Mouse (Mus musculus) heart, embryonic 10.5 days (tissue): ENCODE data around the gene Col4a2. TPM values are rescaled to one million over a fixed set of nuclear protein-coding genes. Genes with fewer than 3 reads are reported as not detected.

ENCODE experiments used
- DNase-seq: peaks from one replicate; pipeline ENCODE4 v3.0.0-alpha.2; 2017; ENCODE audit warnings: low spot score
- H3K27ac ChIP-seq: fragments of 300-500 bp; sonication (generic); 2 replicates; pipeline ENCODE4 v1.5.1; 2016; ENCODE audit warnings: mild to moderate bottlenecking
- H3K27me3 ChIP-seq: fragments of 300-500 bp; sonication (generic); 2 replicates; pipeline ENCODE4 v1.6.1; 2016; ENCODE audit warnings: mild to moderate bottlenecking; ENCODE audit not compliant: poor library complexity, insufficient read depth, severe bottlenecking
- H3K36me3 ChIP-seq: fragments of 300-500 bp; sonication (generic); 2 replicates; pipeline ENCODE4 v1.6.1; 2016; ENCODE audit warnings: mild to moderate bottlenecking, moderate library complexity
- H3K4me1 ChIP-seq: fragments of 300-500 bp; sonication (generic); 2 replicates; pipeline ENCODE4 v1.6.1; 2016; ENCODE audit warnings: mild to moderate bottlenecking
- H3K4me3 ChIP-seq: fragments of 300-500 bp; sonication (generic); 2 replicates; pipeline ENCODE4 v1.5.1; 2016; ENCODE audit warnings: mild to moderate bottlenecking, moderate library complexity
- H3K9me3 ChIP-seq: fragments of 300-500 bp; sonication (generic); 2 replicates; pipeline ENCODE4 v1.6.1; 2016; ENCODE audit warnings: mild to moderate bottlenecking, moderate library complexity
- WGBS: fragments of 180-500 bp; shearing (Covaris S2); methylation state at CpG from one replicate; pipeline ENCODE4 v1.1.7; 2016; 5-methylcytosine and 5-hydroxymethylcytosine counted together
- polyA plus RNA-seq: library from polyadenylated mRNA; unstranded; fragments of >200 nt; fragmentation: Nextera tagmentation; extraction: Ambion mirVana; gene quantifications from 2 replicates; pipeline ENCODE4 v1.2.1, GENCODE M21; 2016

Col4a2 gene
- 54.9 and 97.0 TPM in 2 replicates for polyA plus RNA-seq

- Histone ChIP-seq H3K36me3 (peaks cover 14% of the 10 kb centered on the region; the same call in 1 of the 2 replicates), H3K27me3 (no peaks in the 10 kb centered on the region), H3K27ac (peak within 1 kb of the TSS; percentile 98), H3K4me1 (peaks cover 86% of the 10 kb centered on the region), H3K4me3 (peak within 1 kb of the TSS; percentile 88), H3K9me3 (no peaks in the 10 kb centered on the region)
- peak; percentile 85 for DNase-seq
- WGBS = under 1% methylated on average over 77 of the region's 87 CpGs
Measured at GRCm38 (mm10) chr8:11312349-11313175, at the start of gene Col4a2, which contains the start of gene Col4a1. Gene Col4a2, plus strand, starts transcription at chr8:11312805. Gene Col4a1, minus strand, starts transcription at chr8:11312826.

DNA sequence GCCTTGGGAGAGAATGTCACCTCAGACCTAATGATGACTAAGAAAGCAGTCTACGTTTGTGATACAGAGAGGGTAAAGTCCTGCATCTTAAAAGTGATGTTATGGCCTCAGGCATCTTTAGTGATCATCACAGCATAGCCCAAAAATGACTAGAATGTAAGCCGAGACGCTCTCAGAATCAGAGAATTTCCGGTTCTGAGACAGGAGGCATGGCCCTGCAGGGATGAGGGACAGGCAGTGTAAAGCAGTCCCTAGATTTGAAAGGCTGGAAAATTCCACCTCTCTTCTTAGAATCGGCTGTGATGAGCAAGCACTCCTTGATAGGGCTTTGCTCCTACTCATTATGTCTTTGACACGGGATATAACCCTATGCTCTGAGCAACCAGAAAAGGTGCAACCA, 48.8 kb upstream of the Col4a2 start:
- H3K27me3 ChIP-seq = no peaks in the 10 kb centered on the region
- H3K4me1 ChIP-seq = peaks cover 74% of the 10 kb centered on the region
- H3K27ac ChIP-seq = no peak overlapping the region
- no peaks in the 10 kb centered on the region for H3K9me3 ChIP-seq
- WGBS = 66% methylated on average over 6 of the region's 6 CpGs
- H3K4me3 ChIP-seq = no peak overlapping the region
- H3K36me3 ChIP-seq = peaks cover 6% of the 10 kb centered on the region; the same call in 1 of the 2 replicates
- no peak for DNase-seq

DNA sequence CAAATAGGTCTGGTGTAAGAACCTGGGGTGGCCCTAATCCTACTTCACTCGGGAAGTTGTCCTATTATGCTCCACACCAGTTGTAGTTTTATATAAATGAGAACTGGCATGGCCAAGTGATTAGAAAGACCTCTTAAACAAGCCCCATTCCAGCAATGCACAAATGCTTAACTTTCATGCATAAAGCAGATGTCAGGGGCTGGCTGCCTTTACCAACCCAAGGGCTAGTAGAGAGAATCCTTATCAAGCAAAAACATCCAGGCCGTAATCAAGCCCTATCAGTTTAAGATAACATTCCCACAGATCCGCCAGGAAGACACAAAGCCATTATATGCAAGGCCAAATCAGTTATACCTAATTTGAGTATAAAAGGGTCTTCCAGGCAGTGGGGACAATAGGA, 46.6 kb upstream of the Col4a2 start:
- peaks cover 72% of the 10 kb centered on the region for H3K4me1 ChIP-seq
- peaks cover 6% of the 10 kb centered on the region; the same call in 1 of the 2 replicates for H3K36me3 ChIP-seq
- H3K27me3 ChIP-seq = no peaks in the 10 kb centered on the region
- no peak for DNase-seq
- 36% methylated on average over 3 of the region's 3 CpGs for WGBS
- no peak overlapping the region for H3K4me3 ChIP-seq
- H3K27ac ChIP-seq = no peak overlapping the region
- H3K9me3 ChIP-seq = no peaks in the 10 kb centered on the region

GRCm38 (mm10) chr8:11266471-11266870, 46.1 kb upstream of the Col4a2 start:
- 60% methylated on average over 2 of the region's 2 CpGs for WGBS
- DNase-seq = no peak
- H3K4me1 ChIP-seq = peaks cover 77% of the 10 kb centered on the region

GRCm38 (mm10) chr8:11268753-11269152, 43.9 kb upstream of the Col4a2 start:
- peaks cover 8% of the 10 kb centered on the region; the same call in 1 of the 2 replicates for H3K36me3 ChIP-seq
- H3K9me3 ChIP-seq = no peaks in the 10 kb centered on the region
- no peaks in the 10 kb centered on the region for H3K27me3 ChIP-seq
- DNase-seq = no peak
- peak overlapping the region; percentile 29 for H3K27ac ChIP-seq
- WGBS = 66% methylated on average over 6 of the region's 6 CpGs
- no peak overlapping the region for H3K4me3 ChIP-seq
- peaks cover 81% of the 10 kb centered on the region for H3K4me1 ChIP-seq

More at GRCm38 (mm10) chr8:11266471-11266870, 46.1 kb upstream of the Col4a2 start:
- Histone ChIP-seq H3K27ac (peak overlapping the region; percentile 2; the same call in 1 of the 2 replicates), H3K9me3 (no peaks in the 10 kb centered on the region), H3K36me3 (peaks cover 6% of the 10 kb centered on the region; the same call in 1 of the 2 replicates), H3K27me3 (no peaks in the 10 kb centered on the region), H3K4me3 (no peak overlapping the region)

DNA sequence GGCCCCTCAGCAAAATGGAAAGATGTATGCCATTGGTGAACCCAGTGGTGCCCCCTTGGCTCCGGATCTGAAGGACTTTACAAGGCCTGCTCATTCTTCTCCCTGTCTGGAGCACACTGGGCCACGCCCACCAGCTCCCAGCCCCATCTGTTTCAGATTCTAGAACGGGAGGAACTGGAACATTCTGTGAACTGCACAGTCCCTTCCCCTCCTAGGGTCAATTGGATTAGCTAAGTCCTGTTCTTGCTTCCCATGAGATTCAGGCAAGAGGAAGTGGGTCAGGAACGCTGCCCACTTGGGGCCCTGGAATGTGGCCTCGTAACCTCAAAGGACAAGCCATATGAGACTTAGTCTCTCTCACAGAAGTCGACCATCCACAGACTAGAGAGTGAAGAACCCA, 41.8 kb upstream of the Col4a2 start:
- Histone ChIP-seq H3K4me1 (peaks cover 88% of the 10 kb centered on the region), H3K27me3 (no peaks in the 10 kb centered on the region), H3K27ac (peak overlapping the region; percentile 6; the same call in 1 of the 2 replicates), H3K4me3 (no peak overlapping the region), H3K36me3 (0 out of 2 replicates have a peak, but pooled peaks cover 2% of the 10 kb centered on the region), H3K9me3 (no peaks in the 10 kb centered on the region)
- DNase-seq = no peak
- WGBS = 72% methylated on average over 6 of the region's 6 CpGs

DNA sequence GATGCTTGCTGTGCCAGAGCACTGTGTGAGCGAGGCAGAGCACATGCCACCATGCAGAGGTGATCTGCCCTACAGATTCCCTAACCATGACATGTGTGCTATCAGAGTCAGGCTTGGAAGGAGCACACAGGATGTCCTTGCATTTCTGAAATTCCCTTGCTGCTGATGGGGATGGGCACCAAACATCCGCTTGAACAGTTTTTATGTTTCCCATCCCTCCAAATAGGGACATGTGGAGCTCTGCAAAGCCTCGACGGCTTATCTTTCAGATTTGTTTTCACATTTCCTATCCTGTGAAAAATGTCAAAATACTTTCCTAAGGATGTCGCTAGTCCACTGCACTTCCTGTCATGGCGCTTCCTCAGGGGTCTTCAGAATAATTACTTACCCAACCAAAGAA, 40.4 kb upstream of the Col4a2 start:
- WGBS = 54% methylated on average over 6 of the region's 6 CpGs
- Histone ChIP-seq H3K27ac (peak overlapping the region; percentile 60; the same call in 1 of the 2 replicates), H3K36me3 (0 out of 2 replicates have a peak, but pooled peaks cover 2% of the 10 kb centered on the region), H3K4me3 (no peak overlapping the region), H3K9me3 (no peaks in the 10 kb centered on the region), H3K4me1 (peaks cover 85% of the 10 kb centered on the region), H3K27me3 (no peaks in the 10 kb centered on the region)
- no peak for DNase-seq

GRCm38 (mm10) chr8:11273506-11274158, 39.0 kb upstream of the Col4a2 start:
- Histone ChIP-seq H3K27ac (peak overlapping the region; percentile 72; the same call in 1 of the 2 replicates), H3K4me1 (peaks cover 88% of the 10 kb centered on the region), H3K9me3 (no peaks in the 10 kb centered on the region), H3K27me3 (no peaks in the 10 kb centered on the region), H3K36me3 (0 out of 2 replicates have a peak, but pooled peaks cover 2% of the 10 kb centered on the region), H3K4me3 (peak overlapping the region; percentile 27; the same call in 1 of the 2 replicates)
- DNase-seq = no peak
- 75% methylated on average over 15 of the region's 15 CpGs for WGBS

DNA sequence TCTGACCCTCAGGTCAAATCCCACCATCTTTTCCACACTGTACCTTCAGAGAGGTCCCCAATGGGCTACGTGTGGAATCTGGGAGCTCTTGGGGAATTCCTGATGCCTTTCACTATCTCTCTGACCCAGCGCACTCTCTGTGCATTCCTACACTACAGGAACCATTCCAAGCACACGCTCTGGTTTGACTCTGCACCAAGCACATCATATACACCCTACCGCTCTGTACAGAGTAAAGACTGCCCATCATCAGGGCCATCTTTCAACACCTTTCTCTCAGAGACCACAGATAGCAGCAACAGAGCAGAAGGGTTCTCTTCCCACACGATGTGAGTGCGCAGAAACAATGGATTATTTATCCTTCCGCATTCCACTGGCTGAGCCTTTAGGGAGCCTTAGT, 38.2 kb upstream of the Col4a2 start:
- no peaks in the 10 kb centered on the region for H3K9me3 ChIP-seq
- peak overlapping the region; percentile 27 for H3K4me3 ChIP-seq
- peaks cover 88% of the 10 kb centered on the region for H3K4me1 ChIP-seq
- peak; percentile 90 for DNase-seq
- WGBS = 20% methylated on average over 7 of the region's 7 CpGs
- H3K27ac ChIP-seq = peak overlapping the region; percentile 72
- 0 out of 2 replicates have a peak, but pooled peaks cover 2% of the 10 kb centered on the region for H3K36me3 ChIP-seq
- no peaks in the 10 kb centered on the region for H3K27me3 ChIP-seq

GRCm38 (mm10) chr8:11276286-11276685, 36.3 kb upstream of the Col4a2 start:
- no peak overlapping the region; the same call in 1 of the 2 replicates for H3K27ac ChIP-seq
- H3K27me3 ChIP-seq = no peaks in the 10 kb centered on the region
- WGBS = 83% methylated on average over 6 of the region's 6 CpGs
- H3K36me3 ChIP-seq = 0 out of 2 replicates have a peak, but pooled peaks cover 2% of the 10 kb centered on the region
- no peak for DNase-seq
- H3K4me3 ChIP-seq = no peak overlapping the region
- H3K9me3 ChIP-seq = no peaks in the 10 kb centered on the region
- peaks cover 88% of the 10 kb centered on the region for H3K4me1 ChIP-seq

DNA sequence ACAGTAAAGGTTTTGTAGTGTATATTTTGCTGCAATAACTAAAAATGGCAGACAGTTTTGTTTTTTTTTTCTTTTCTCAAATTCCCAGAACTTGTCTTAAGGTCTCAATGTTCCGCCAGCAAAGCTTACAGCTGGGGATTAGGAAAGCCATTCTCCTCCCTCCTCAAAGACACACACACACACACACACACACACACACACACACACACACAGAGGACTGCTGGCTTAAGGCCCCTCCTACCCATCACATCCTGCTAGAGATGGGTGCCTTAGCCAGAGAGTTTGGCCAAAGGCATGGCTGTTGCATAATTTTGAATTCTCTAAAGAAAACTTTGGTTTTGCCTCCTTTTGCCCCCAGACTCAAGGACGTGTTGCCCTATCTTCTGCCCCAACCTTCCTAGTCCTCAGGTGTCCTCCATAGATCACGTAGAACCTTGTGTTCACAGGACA, 35.0 kb upstream of the Col4a2 start:
- Histone ChIP-seq H3K27ac (peak overlapping the region; percentile 60), H3K36me3 (peaks cover 12% of the 10 kb centered on the region; the same call in 1 of the 2 replicates), H3K4me1 (peaks cover 87% of the 10 kb centered on the region), H3K4me3 (no peak overlapping the region), H3K27me3 (no peaks in the 10 kb centered on the region), H3K9me3 (no peaks in the 10 kb centered on the region)
- DNase-seq = no peak
- WGBS = 76% methylated on average over 3 of the region's 3 CpGs

DNA sequence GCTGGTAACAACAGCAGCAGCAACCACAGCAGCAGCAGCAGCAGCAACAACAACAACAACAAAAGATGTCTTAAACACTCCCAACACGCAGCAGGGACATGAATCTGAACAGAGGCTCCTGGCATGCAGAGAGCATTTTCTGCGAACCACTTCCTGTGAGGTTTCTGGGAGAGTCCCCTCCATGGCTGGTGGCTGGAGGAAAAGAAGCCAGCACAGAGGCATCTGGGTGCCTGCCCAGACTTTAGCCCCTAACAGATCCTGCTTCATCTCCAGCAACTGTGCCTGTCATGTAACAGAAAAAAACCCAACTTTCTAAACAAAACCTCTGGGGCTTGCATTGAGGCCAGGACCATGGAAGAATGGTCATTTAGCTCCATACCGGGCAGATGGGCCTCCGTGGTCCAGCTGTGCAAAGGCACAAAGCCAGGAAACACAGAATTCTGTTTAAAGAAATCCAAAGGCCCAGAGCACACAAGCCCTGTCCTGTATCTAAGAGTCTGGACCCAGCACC, 34.4 kb upstream of the Col4a2 start:
- Histone ChIP-seq H3K4me1 (peaks cover 89% of the 10 kb centered on the region), H3K4me3 (no peak overlapping the region), H3K27me3 (no peaks in the 10 kb centered on the region), H3K27ac (peak overlapping the region; percentile 60), H3K9me3 (no peaks in the 10 kb centered on the region), H3K36me3 (peaks cover 12% of the 10 kb centered on the region; the same call in 1 of the 2 replicates)
- no peak for DNase-seq
- WGBS = 55% methylated on average over 4 of the region's 4 CpGs
